Mouse (Mus musculus): ENCODE measurements around the gene Col6a2.

Col6a2 gene

DNA sequence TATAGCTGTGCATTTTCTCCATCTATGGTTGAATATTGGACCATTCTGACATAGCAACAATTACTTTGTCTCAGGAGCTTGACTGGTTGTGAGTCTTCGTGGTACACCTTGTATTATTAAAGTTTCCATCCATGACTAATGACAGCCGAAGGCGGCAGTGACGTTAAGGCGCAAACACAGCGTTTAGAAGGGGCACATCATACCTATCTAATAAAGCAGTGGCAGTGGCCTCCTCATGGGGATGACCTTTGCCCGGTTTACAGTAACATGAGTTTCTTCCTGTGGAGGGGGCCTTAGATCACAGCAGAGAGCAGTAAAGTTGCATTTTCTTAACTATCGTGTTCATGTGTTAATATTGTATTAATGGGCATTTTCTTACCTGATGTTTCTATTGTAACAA, 75.2 kb downstream of the Col6a2 start:
- CTCF ChIA-PET = no interaction called here

- CTCF ChIA-PET = no interaction called here
Observed at GRCm38 (mm10) chr10:76546566-76546965, 76.9 kb downstream of the Col6a2 start.
